Mouse (Mus musculus) frontal cortex, adult 2 months (tissue): Measurements from ENCODE around the gene Ica1. TPM values are rescaled to one million over a fixed set of nuclear protein-coding genes. Genes with fewer than 3 reads are reported as not detected.

Experiments used
- DNase-seq, 2 experiments: peaks; one replicate each; pipeline ENCODE4 v3.0.0; 2022; ENCODE audit warnings: low spot score in 1 of 2; ENCODE audit errors: extremely low spot score in 1 of 2
- polyA plus RNA-seq: library from polyadenylated mRNA; depleted of rRNA; stranded (reverse); fragments of >200 nt; gene quantifications from 2 replicates; pipeline ENCODE4 v1.2.3, GENCODE M21; 2012; rRNA removed

The Ica1 gene
- polyA plus RNA-seq, 1 experiment, result 40.2 TPM

- DNase-seq, result no peak
Observed at GRCm38 (mm10) chr6:8582377-8582776, 195.9 kb downstream of the Ica1 start.

Other genes with a start within 250 kb of the Ica1 start
- 45.4 and 45.9 TPM in 2 replicates for gene Nxph1, start 169.9 kb upstream of the Ica1 start, polyA plus RNA-seq